24 mouse cellular contexts compared by ENCODE assay signal in the genomic region with DNA sequence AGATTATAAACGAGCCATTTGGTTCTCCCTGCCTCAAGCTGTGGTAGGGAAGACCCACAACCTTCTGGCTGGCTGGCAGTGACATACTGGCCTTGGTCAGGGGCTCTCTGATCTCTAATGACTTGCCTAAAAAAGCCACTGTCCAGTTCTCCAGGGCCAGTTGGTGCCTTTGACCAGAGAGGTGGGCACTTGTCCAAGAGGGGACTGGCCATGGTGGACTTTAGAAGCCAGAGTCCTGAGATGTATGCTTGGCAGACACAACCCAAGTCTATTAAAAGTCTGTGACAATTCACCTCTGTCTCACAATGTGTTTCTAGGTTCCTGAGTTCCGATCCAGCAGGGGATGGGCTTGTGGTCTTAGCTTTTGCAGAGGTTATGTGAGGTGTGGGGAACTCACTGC. TPM values are rescaled to one million over a fixed set of nuclear protein-coding genes. Genes with fewer than 3 reads are reported as not detected.
DNase-seq lines count a peak whose midpoint lies in the region; ATAC-seq lines count a peak whose summit lies in the region.
"Had no signal": no experiment of that assay in that cellular context is flagged by ENCODE, and none has a peak within 500 bp of the region (broad histone marks: within the 10 kb centered on the region; RNA-seq: fewer than 3 reads in every experiment).

No protein-coding gene starts in this region.

- DNase-seq in cerebellum, postnatal 10 days: peak; percentile 37 to 47
- no peak for DNase-seq in cerebellum, postnatal 4 days (ENCODE audit: low spot score in 2 of 2)
- peak; percentile 45 for DNase-seq in kidney, adult 18-20 months
- no peak for DNase-seq in neural tube, embryonic 10.5 days (ENCODE audit: extremely low spot score, low spot score)
- no peak for DNase-seq in layer of hippocampus, postnatal 36 days
- DNase-seq: cerebellum, adult 11-12 months; cerebellum, postnatal 14 days; layer of hippocampus, adult 9-11 months; right cerebral cortex, postnatal 4 days; thymus, postnatal 14 days had no signal

- H3K9ac ChIP-seq in kidney, embryonic 14.5 days (ENCODE audit: low read depth, low read length): no peak overlapping the region
- H3K9ac ChIP-seq in neural tube, embryonic 15.5 days (replicated peaks): no peak overlapping the region
- H3K9ac ChIP-seq in intestine, embryonic 16.5 days (ENCODE audit: low read depth, low read length): no peak overlapping the region
- H3K9ac ChIP-seq: embryonic facial prominence, embryonic 13.5 days; hindbrain, embryonic 12.5 days; lung, embryonic 15.5 days; midbrain, embryonic 15.5 days; neural tube, embryonic 13.5 days had no signal

- WGBS in kidney, embryonic 14.5 days: 71% methylated on average over 2 of the region's 2 CpGs
- 73% methylated on average over 2 of the region's 2 CpGs for WGBS in neural tube, embryonic 15.5 days
- WGBS in intestine, embryonic 16.5 days: 68% methylated on average over 2 of the region's 2 CpGs

- no peak for ATAC-seq in kidney, embryonic 14.5 days (ENCODE audit: low FRiP score, low TSS enrichment)
- ATAC-seq in neural tube, embryonic 15.5 days (ENCODE audit: low FRiP score): no peak
- ATAC-seq in intestine, embryonic 16.5 days: no peak

- no peaks in the 10 kb centered on the region for H3K4me1 ChIP-seq in kidney, embryonic 14.5 days (ENCODE audit: control insufficient read depth, insufficient read depth, low read length)
- peaks cover 23% of the 10 kb centered on the region for H3K4me1 ChIP-seq in neural tube, embryonic 15.5 days
- peaks cover 4% of the 10 kb centered on the region; the same call in 1 of the 2 replicates for H3K4me1 ChIP-seq in intestine, embryonic 16.5 days (ENCODE audit: control insufficient read depth, insufficient read depth, low read length)

- no peak overlapping the region for H3K4me2 ChIP-seq in kidney, embryonic 14.5 days (replicated peaks; ENCODE audit: low read depth, low read length)
- no peak overlapping the region for H3K4me2 ChIP-seq in neural tube, embryonic 15.5 days
- H3K4me2 ChIP-seq in intestine, embryonic 16.5 days (ENCODE audit: low read depth, low read length): no peak overlapping the region

- no peak overlapping the region for H3K4me3 ChIP-seq in kidney, embryonic 14.5 days (ENCODE audit: low read length)
- H3K4me3 ChIP-seq in neural tube, embryonic 15.5 days (replicated peaks): no peak overlapping the region
- no peak overlapping the region for H3K4me3 ChIP-seq in intestine, embryonic 16.5 days (ENCODE audit: low read length)
- H3K4me3 ChIP-seq: embryonic facial prominence, embryonic 13.5 days; erythroblast, embryonic 14.5 days; forebrain, embryonic 12.5 days; heart, embryonic 10.5 days; hindbrain, embryonic 12.5 days; left cerebral cortex, adult 2 months; lung, embryonic 15.5 days; midbrain, embryonic 15.5 days; neural tube, embryonic 13.5 days had no signal

- peaks cover 5% of the 10 kb centered on the region for H3K27me3 ChIP-seq in kidney, embryonic 14.5 days (ENCODE audit: control insufficient read depth, insufficient read depth, low read length)
- H3K27me3 ChIP-seq in neural tube, embryonic 15.5 days (replicated peaks): peaks cover 12% of the 10 kb centered on the region
- H3K27me3 ChIP-seq in intestine, embryonic 16.5 days (replicated peaks; ENCODE audit: control insufficient read depth, insufficient read depth, low read length): no peaks in the 10 kb centered on the region; the same call in 1 of the 2 replicates

- H3K9me3 ChIP-seq in kidney, embryonic 14.5 days (ENCODE audit: control insufficient read depth, low read length): no peaks in the 10 kb centered on the region
- H3K9me3 ChIP-seq in neural tube, embryonic 15.5 days (replicated peaks): no peaks in the 10 kb centered on the region
- no peaks in the 10 kb centered on the region for H3K9me3 ChIP-seq in intestine, embryonic 16.5 days (ENCODE audit: control insufficient read depth, low read length)
- H3K9me3 ChIP-seq: embryonic facial prominence, embryonic 13.5 days; forebrain, embryonic 12.5 days; heart, embryonic 10.5 days; hindbrain, embryonic 12.5 days; lung, embryonic 15.5 days; midbrain, embryonic 15.5 days; neural tube, embryonic 13.5 days had no signal

- H3K36me3 ChIP-seq in kidney, embryonic 14.5 days (ENCODE audit: control insufficient read depth, insufficient read depth, low read length): peaks cover 7% of the 10 kb centered on the region
- H3K36me3 ChIP-seq in neural tube, embryonic 15.5 days: peaks cover 5% of the 10 kb centered on the region; the same call in 1 of the 2 replicates
- peaks cover 4% of the 10 kb centered on the region for H3K36me3 ChIP-seq in intestine, embryonic 16.5 days (ENCODE audit: control insufficient read depth, insufficient read depth, low read length)
- H3K36me3 ChIP-seq: midbrain, embryonic 15.5 days had no signal

- H3K27ac ChIP-seq in kidney, embryonic 14.5 days (ENCODE audit: low read depth, low read length): no peak overlapping the region
- H3K27ac ChIP-seq in neural tube, embryonic 15.5 days (replicated peaks): peak overlapping the region; percentile 28
- no peak overlapping the region for H3K27ac ChIP-seq in intestine, embryonic 16.5 days (ENCODE audit: low read length)
- H3K27ac ChIP-seq: embryonic facial prominence, embryonic 13.5 days; left cerebral cortex, adult 2 months; macrophage; midbrain, embryonic 15.5 days; neural tube, embryonic 13.5 days had no signal

RNA-seq across cellular contexts. Expression of a gene that starts 7.3 kb away (rescaled TPM):
- polyA plus RNA-seq in kidney, embryonic 14.5 days (2014; fragmentation: Nextera tagmentation; extraction: Ambion mirVana): 0.30 and 0.44 TPM in 2 replicates
- 0.14 and 0.23 TPM in 2 replicates for polyA plus RNA-seq in neural tube, embryonic 15.5 days (2015; fragmentation: Nextera tagmentation; extraction: Ambion mirVana)
- 0.15 and 0.16 TPM in 2 replicates for polyA plus RNA-seq in intestine, embryonic 16.5 days (2015; fragmentation: Nextera tagmentation; extraction: Ambion mirVana)
- total RNA-seq in layer of hippocampus, postnatal 36 days (2021): under 1 TPM in 1 of 2 experiments, not detected in 1; 0.22 TPM
- total RNA-seq: left cerebral cortex, adult 2 months had no signal
- polyA plus RNA-seq: forebrain, embryonic 12.5 days; macrophage; neural tube, embryonic 13.5 days; stomach, embryonic 14.5 days had no signal

RNA-seq across cellular contexts. Expression of a gene that starts 27.4 kb away (rescaled TPM):
- 54.4 and 61.9 TPM in 2 replicates for polyA plus RNA-seq in kidney, embryonic 14.5 days (2014; fragmentation: Nextera tagmentation; extraction: Ambion mirVana)
- 44.1 and 57.0 TPM in 2 replicates for polyA plus RNA-seq in neural tube, embryonic 15.5 days (2015; fragmentation: Nextera tagmentation; extraction: Ambion mirVana)
- 59.6 and 64.1 TPM in 2 replicates for polyA plus RNA-seq in intestine, embryonic 16.5 days (2015; fragmentation: Nextera tagmentation; extraction: Ambion mirVana)
- total RNA-seq in layer of hippocampus, postnatal 36 days (2021): 10 to 100 TPM; 56.1 to 56.8 TPM

RNA-seq across cellular contexts. Expression of a gene that starts 41.7 kb away (rescaled TPM):
- 14.9 and 25.5 TPM in 2 replicates for polyA plus RNA-seq in kidney, embryonic 14.5 days (2014; fragmentation: Nextera tagmentation; extraction: Ambion mirVana)
- polyA plus RNA-seq in neural tube, embryonic 15.5 days (2015; fragmentation: Nextera tagmentation; extraction: Ambion mirVana): 24.9 and 27.8 TPM in 2 replicates
- polyA plus RNA-seq in intestine, embryonic 16.5 days (2015; fragmentation: Nextera tagmentation; extraction: Ambion mirVana): 13.2 and 15.0 TPM in 2 replicates
- 10 to 100 TPM; 14.3 to 15.4 TPM for total RNA-seq in layer of hippocampus, postnatal 36 days (2021)

RNA-seq across cellular contexts. Expression of a gene that starts 50.6 kb away (rescaled TPM):
- 6.3 and 9.0 TPM in 2 replicates for polyA plus RNA-seq in kidney, embryonic 14.5 days (2014; fragmentation: Nextera tagmentation; extraction: Ambion mirVana)
- 12.1 and 14.5 TPM in 2 replicates for polyA plus RNA-seq in neural tube, embryonic 15.5 days (2015; fragmentation: Nextera tagmentation; extraction: Ambion mirVana)
- 5.8 TPM in 2 replicates for polyA plus RNA-seq in intestine, embryonic 16.5 days (2015; fragmentation: Nextera tagmentation; extraction: Ambion mirVana)
- 10 to 100 TPM; 21.2 to 24.1 TPM for total RNA-seq in layer of hippocampus, postnatal 36 days (2021)

Comparison
In these comparisons a context has a peak if more than half of its experiments do, and no peak if none do; other contexts are left out.
1. DNase-seq: peak in cerebellum, postnatal 10 days (2 of 2) and kidney, adult 18-20 months (single experiment); none in cerebellum, postnatal 4 days (0 of 2), neural tube, embryonic 10.5 days (single experiment) and layer of hippocampus, postnatal 36 days (0 of 2).